Mouse (Mus musculus) embryonic facial prominence, embryonic 10.5 days (tissue): Measurements from ENCODE around the gene Gtsf1l. TPM values are rescaled to one million over a fixed set of nuclear protein-coding genes. Genes with fewer than 3 reads are reported as not detected.

ENCODE experiments used
- DNase-seq: peaks from one replicate; pipeline ENCODE4 v3.0.0-alpha.2; 2017; ENCODE audit warnings: low spot score
- H3K27ac ChIP-seq: fragments of 300-500 bp; sonication (generic); replicated peaks from 2 replicates; pipeline ENCODE4 v1.5.1; 2016; ENCODE audit warnings: mild to moderate bottlenecking
- H3K27me3 ChIP-seq: fragments of 300-500 bp; sonication (generic); replicated peaks from 2 replicates; pipeline ENCODE4 v1.6.1; 2016; ENCODE audit warnings: low read depth, mild to moderate bottlenecking; ENCODE audit not compliant: poor library complexity, severe bottlenecking
- H3K36me3 ChIP-seq: fragments of 300-500 bp; sonication (generic); replicated peaks from 2 replicates; pipeline ENCODE4 v1.6.1; 2016; ENCODE audit warnings: mild to moderate bottlenecking, moderate library complexity
- H3K4me1 ChIP-seq: fragments of 300-500 bp; sonication (generic); 2 replicates; pipeline ENCODE4 v1.6.1; 2016
- H3K4me3 ChIP-seq: fragments of 300-500 bp; sonication (generic); 2 replicates; pipeline ENCODE4 v1.5.1; 2016; ENCODE audit warnings: mild to moderate bottlenecking, moderate library complexity
- H3K9me3 ChIP-seq: fragments of 300-500 bp; sonication (generic); 2 replicates; pipeline ENCODE4 v1.6.1; 2016; ENCODE audit warnings: mild to moderate bottlenecking
- WGBS: fragments of 180-500 bp; shearing (Covaris S2); methylation state at CpG from one replicate; pipeline ENCODE4 v1.1.7; 2016; 5-methylcytosine and 5-hydroxymethylcytosine counted together
- polyA plus RNA-seq: library from polyadenylated mRNA; unstranded; fragments of >200 nt; fragmentation: Nextera tagmentation; extraction: Ambion mirVana; gene quantifications from 2 replicates; pipeline ENCODE4 v1.2.1, GENCODE M21; 2016

Gene Gtsf1l
- polyA plus RNA-seq, 1 experiment from 2014 or later, result not detected

- no peak for DNase-seq
- no peak overlapping the region for H3K4me3 ChIP-seq
- 84% methylated on average over 13 of the region's 13 CpGs for WGBS
- H3K4me1 ChIP-seq, result peaks cover 45% of the 10 kb centered on the region
- no peaks in the 10 kb centered on the region for H3K9me3 ChIP-seq
- no peaks in the 10 kb centered on the region for H3K36me3 ChIP-seq
- no peak overlapping the region for H3K27ac ChIP-seq
- peaks cover 13% of the 10 kb centered on the region for H3K27me3 ChIP-seq
Observed at GRCm38 (mm10) chr2:163104086-163104770, 16.6 kb upstream of the Gtsf1l start.

DNA sequence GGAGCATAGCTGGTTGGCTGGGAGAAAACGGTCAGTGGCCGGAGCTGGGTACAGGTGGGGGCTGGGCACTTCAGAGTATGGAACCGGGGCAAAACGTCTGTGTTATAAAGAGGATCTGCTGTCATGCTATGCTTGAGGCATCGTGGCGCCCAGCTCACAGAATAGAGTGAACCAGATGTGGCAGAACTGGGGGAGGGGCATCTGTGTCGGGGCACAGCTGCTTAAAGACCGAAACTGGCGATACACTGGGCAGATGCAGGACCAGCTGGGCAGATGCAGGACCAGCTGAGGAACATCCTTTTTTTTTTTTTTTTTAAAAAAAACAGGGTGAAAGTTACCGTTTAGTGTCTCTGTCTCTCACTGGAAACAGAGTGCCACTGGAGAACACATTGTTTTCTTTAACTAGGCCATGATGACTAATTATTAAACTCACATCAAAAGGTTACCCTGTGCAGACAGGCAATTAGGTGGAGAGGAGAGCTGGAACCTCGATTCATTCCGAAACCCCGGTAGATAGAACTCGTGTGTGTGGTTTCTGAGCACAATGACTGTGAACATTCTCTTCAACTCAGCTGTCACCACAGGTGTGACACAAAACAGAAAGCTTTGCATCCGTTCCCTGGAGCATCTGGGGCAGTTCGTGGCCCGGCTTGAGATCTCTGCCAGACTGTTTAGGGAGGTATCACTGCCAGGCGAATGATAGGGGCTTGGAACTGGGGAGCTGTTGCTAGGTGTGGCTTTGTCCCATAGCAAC is 15.4 kb upstream of the Gtsf1l start:
- H3K9me3 ChIP-seq, result no peaks in the 10 kb centered on the region
- 60% methylated on average over 18 of the region's 18 CpGs for WGBS

GRCm38 (mm10) chr2:163102216-163102615 is 14.6 kb upstream of the Gtsf1l start:
- H3K4me3 ChIP-seq, result no peak overlapping the region
- H3K27me3 ChIP-seq, result peaks cover 20% of the 10 kb centered on the region
- no peak for DNase-seq
- 0 out of 2 replicates have a peak overlapping the region, but pooled peaks have one; percentile 24 for H3K27ac ChIP-seq
- WGBS, result 65% methylated on average over 7 of the region's 7 CpGs
- H3K4me1 ChIP-seq, result peaks cover 47% of the 10 kb centered on the region
- no peaks in the 10 kb centered on the region for H3K9me3 ChIP-seq
- H3K36me3 ChIP-seq, result no peaks in the 10 kb centered on the region

More for the DNA sequence above, 15.4 kb upstream of the Gtsf1l start:
- Histone ChIP-seq H3K4me1 (peaks cover 47% of the 10 kb centered on the region), H3K4me3 (no peak overlapping the region), H3K27me3 (peaks cover 20% of the 10 kb centered on the region), H3K27ac (no peak overlapping the region), H3K36me3 (no peaks in the 10 kb centered on the region)
- DNase-seq, result peak; percentile 41

DNA sequence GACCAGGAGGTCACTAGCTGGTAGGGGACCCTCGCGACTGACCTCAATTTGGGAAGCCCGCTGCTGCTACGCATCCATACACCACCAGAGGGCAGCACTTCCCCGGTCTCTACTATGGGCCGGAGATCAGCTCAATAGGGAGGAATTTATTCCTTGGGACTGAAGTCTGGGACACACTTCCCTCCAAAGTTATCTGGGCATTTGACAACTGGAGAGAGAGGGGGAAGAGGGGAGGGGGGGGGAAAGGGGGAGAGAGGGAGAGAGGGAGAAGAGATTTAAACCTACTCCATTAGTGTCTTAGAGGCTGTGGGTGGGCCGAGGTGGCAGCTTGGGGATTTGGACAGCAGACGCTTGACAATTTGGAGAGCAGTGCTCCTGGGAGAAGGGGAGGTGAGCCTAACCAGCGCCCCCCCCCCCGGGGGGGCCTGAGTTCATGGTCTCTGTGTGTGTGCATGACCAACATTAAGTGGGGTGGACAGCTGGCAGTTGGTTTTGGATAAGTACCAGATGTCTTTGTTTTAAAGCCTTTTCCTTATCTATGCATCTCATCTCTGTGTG is 14.1 kb upstream of the Gtsf1l start:
- 7% methylated on average over 10 of the region's 10 CpGs for whole genome bisulfite sequencing
- Histone ChIP-seq H3K9me3 (no peaks in the 10 kb centered on the region), H3K4me3 (no peak overlapping the region), H3K27me3 (peaks cover 20% of the 10 kb centered on the region), H3K4me1 (peaks cover 47% of the 10 kb centered on the region), H3K36me3 (no peaks in the 10 kb centered on the region), H3K27ac (0 out of 2 replicates have a peak overlapping the region, but pooled peaks have one; percentile 24)
- DNase-seq, result peak; percentile 86

DNA sequence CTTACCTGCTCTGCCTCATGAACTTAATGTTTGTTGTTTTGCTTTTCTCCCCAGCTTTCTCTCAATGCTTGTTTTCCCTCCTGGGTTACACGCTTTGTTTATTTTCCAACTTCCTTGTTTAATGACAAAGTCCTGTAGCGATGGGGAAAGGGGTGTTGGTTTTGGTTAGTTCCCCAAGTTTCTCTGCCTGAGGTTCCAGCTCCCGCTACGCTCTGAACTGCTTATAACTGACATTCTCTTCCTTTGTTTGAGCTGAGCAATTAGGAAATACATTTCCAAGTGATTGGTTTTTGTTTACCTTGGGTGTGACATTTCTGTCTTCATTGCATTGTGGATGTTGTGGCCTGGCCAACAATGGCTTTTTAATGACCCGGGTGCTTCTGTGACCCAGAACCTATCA is 12.9 kb upstream of the Gtsf1l start:
- Histone ChIP-seq H3K27me3 (peaks cover 20% of the 10 kb centered on the region), H3K36me3 (no peaks in the 10 kb centered on the region), H3K9me3 (no peaks in the 10 kb centered on the region), H3K4me1 (peaks cover 47% of the 10 kb centered on the region), H3K4me3 (no peak overlapping the region), H3K27ac (no peak overlapping the region)
- DNase-seq, result no peak
- WGBS, result 72% methylated on average over 5 of the region's 5 CpGs

DNA sequence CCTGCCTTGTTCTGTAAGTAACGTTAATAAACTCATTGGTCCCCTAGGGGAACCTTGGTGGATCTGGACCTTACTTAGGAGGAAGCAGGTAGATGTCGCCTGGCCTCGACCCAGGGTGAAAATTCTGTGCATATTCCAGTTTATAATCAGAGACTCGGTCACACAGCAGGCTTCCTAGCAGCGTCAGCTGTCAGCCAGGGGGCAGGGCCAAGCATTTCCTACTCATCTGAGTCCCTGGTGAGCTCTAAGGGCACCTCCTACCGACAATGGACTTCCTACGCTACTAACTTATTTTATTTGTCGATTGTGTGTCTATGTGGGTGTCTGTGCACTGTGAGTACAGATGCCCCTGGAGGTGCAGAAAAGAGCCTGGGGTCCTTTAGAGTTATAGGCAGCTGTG is 12.3 kb upstream of the Gtsf1l start:
- Histone ChIP-seq H3K27ac (no peak overlapping the region), H3K27me3 (peaks cover 17% of the 10 kb centered on the region), H3K9me3 (no peaks in the 10 kb centered on the region), H3K4me3 (no peak overlapping the region), H3K4me1 (peaks cover 47% of the 10 kb centered on the region), H3K36me3 (no peaks in the 10 kb centered on the region)
- DNase-seq, result no peak
- 48% methylated on average over 8 of the region's 8 CpGs for WGBS

GRCm38 (mm10) chr2:163095784-163096183 is 8.1 kb upstream of the Gtsf1l start:
- H3K4me3 ChIP-seq, result no peak overlapping the region
- H3K9me3 ChIP-seq, result no peaks in the 10 kb centered on the region
- H3K27me3 ChIP-seq, result peaks cover 13% of the 10 kb centered on the region
- no peak overlapping the region for H3K27ac ChIP-seq
- peaks cover 15% of the 10 kb centered on the region for H3K4me1 ChIP-seq
- WGBS, result 82% methylated on average over 3 of the region's 3 CpGs
- H3K36me3 ChIP-seq, result no peaks in the 10 kb centered on the region
- no peak for DNase-seq

DNA sequence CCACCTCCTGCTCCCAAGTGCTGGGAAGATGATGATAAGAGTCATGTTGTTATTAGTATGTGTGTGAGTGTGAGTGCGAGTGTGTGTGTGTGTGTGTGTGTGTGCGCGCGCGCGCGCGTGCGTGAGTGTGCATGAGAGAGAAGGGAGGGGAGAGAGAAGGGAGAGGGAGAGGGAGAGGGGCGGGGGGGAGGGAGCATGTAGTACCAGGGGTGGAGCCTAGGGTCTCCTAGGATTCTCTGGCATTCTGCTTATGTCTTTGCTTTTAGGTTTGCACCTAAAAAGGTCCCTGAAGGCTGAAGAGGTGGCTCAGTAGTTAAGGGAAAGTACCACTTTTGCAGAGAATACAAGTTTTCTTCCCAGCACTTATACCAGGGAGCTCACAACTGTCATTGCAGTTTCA is 7.3 kb upstream of the Gtsf1l start:
- no peaks in the 10 kb centered on the region for H3K36me3 ChIP-seq
- H3K27me3 ChIP-seq, result peaks cover 7% of the 10 kb centered on the region; the same call in 1 of the 2 replicates
- no peak overlapping the region for H3K4me3 ChIP-seq
- 95% methylated on average over 10 of the region's 10 CpGs for WGBS
- no peak for DNase-seq
- no peaks in the 10 kb centered on the region for H3K9me3 ChIP-seq
- H3K27ac ChIP-seq, result no peak overlapping the region
- peaks cover 9% of the 10 kb centered on the region for H3K4me1 ChIP-seq

- DNase-seq, result peak; percentile 26
- H3K4me3 ChIP-seq, result no peak overlapping the region
- no peaks in the 10 kb centered on the region for H3K27me3 ChIP-seq
- 76% methylated on average over 5 of the region's 5 CpGs for WGBS
- peaks cover 5% of the 10 kb centered on the region for H3K36me3 ChIP-seq
- H3K9me3 ChIP-seq, result no peaks in the 10 kb centered on the region
- no peak overlapping the region for H3K27ac ChIP-seq
- no peaks in the 10 kb centered on the region for H3K4me1 ChIP-seq
Observed at GRCm38 (mm10) chr2:163089475-163090123, 1.9 kb upstream of the Gtsf1l start.

DNA sequence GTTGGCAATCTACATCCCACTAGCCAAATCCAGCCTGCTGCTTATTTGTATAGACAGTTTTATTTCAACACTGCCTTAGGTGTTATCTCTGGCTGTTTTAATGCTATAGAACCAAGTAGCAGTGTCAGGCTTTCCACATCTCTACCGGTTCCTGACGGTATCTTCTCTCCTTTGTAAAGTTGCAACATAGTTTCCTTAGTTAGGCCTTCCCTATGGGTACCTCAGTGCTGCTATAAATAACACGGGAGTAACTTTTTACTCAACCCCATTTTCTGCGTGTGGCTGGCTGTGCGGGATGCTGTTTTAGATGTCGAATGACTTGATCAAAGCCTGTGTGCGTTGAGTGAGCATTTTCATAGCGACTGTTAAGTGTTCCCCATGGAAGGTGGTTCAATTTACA is 1.1 kb downstream of the Gtsf1l start:
- Histone ChIP-seq H3K4me1 (no peaks in the 10 kb centered on the region), H3K27ac (no peak overlapping the region), H3K9me3 (no peaks in the 10 kb centered on the region), H3K27me3 (no peaks in the 10 kb centered on the region), H3K4me3 (no peak overlapping the region), H3K36me3 (peaks cover 32% of the 10 kb centered on the region)
- 85% methylated on average over 8 of the region's 8 CpGs for WGBS
- DNase-seq, result no peak

DNA sequence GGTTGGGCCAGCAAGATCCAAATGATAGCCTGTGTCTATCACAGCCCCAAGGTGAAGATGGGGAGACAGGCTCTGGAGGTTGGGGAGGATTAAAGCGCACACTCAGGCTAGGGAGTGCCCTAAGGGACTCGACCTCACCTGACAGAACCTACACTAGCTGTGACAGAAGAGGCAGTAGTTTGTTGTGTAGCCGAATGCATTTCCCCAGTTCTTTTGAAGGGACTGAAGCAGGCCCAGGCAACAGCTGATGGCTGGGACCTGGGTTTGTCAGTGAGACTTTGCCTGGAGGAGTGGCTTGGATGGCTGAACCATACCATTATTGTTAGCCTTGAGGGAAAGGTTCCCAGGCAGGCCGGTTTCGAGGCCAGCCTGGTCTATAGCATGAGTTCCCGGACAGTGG is 2.6 kb downstream of the Gtsf1l start:
- Histone ChIP-seq H3K36me3 (peaks cover 45% of the 10 kb centered on the region), H3K27ac (no peak overlapping the region), H3K4me1 (no peaks in the 10 kb centered on the region), H3K27me3 (no peaks in the 10 kb centered on the region), H3K4me3 (no peak overlapping the region), H3K9me3 (no peaks in the 10 kb centered on the region)
- no peak for DNase-seq
- WGBS, result 86% methylated on average over 6 of the region's 6 CpGs

GRCm38 (mm10) chr2:163084519-163084918 is 3.1 kb downstream of the Gtsf1l start:
- DNase-seq, result no peak
- Histone ChIP-seq H3K9me3 (no peaks in the 10 kb centered on the region), H3K36me3 (peaks cover 50% of the 10 kb centered on the region), H3K27ac (no peak overlapping the region), H3K4me1 (no peaks in the 10 kb centered on the region), H3K4me3 (no peak overlapping the region), H3K27me3 (no peaks in the 10 kb centered on the region)
- 92% methylated on average over 3 of the region's 3 CpGs for WGBS
